Mouse (Mus musculus): Measurements from ENCODE around the gene Pax2.

The Pax2 gene

GRCm38 (mm10) chr19:44791981-44792380 lies 36.1 kb downstream of the Pax2 start:
- no peak for DNase-seq (ENCODE audit: low read depth, low spot score)
- Histone ChIP-seq H3K36me3 (ENCODE audit: control insufficient read depth, insufficient read depth, low read length, poor library complexity, severe bottlenecking) (no peaks in the 10 kb centered on the region), H3K27me3 (ENCODE audit: control insufficient read depth, insufficient read depth, low read length, poor library complexity, severe bottlenecking) (no peaks in the 10 kb centered on the region)

GRCm38 (mm10) chr19:44797110-44798060 lies 41.5 kb downstream of the Pax2 start:
- no peaks in the 10 kb centered on the region for H3K36me3 ChIP-seq (ENCODE audit: control insufficient read depth, insufficient read depth, low read length, poor library complexity, severe bottlenecking)
- no peak for DNase-seq (ENCODE audit: low read depth, low spot score)
- no peaks in the 10 kb centered on the region for H3K27me3 ChIP-seq (ENCODE audit: control insufficient read depth, insufficient read depth, low read length, poor library complexity, severe bottlenecking)

- no peak for DNase-seq (ENCODE audit: low read depth, low spot score)
- no peaks in the 10 kb centered on the region for H3K27me3 ChIP-seq (ENCODE audit: control insufficient read depth, insufficient read depth, low read length, poor library complexity, severe bottlenecking)
- H3K36me3 ChIP-seq (ENCODE audit: control insufficient read depth, insufficient read depth, low read length, poor library complexity, severe bottlenecking) = no peaks in the 10 kb centered on the region
Observed at GRCm38 (mm10) chr19:44798731-44799130, 42.9 kb downstream of the Pax2 start.

- no peak for DNase-seq (ENCODE audit: low read depth, low spot score)
- no peaks in the 10 kb centered on the region for H3K36me3 ChIP-seq (ENCODE audit: control insufficient read depth, insufficient read depth, low read length, poor library complexity, severe bottlenecking)
- no peaks in the 10 kb centered on the region for H3K27me3 ChIP-seq (ENCODE audit: control insufficient read depth, insufficient read depth, low read length, poor library complexity, severe bottlenecking)
Observed at GRCm38 (mm10) chr19:44799156-44799555, 43.3 kb downstream of the Pax2 start.

GRCm38 (mm10) chr19:44800327-44800726 lies 44.5 kb downstream of the Pax2 start:
- no peaks in the 10 kb centered on the region for H3K27me3 ChIP-seq (ENCODE audit: control insufficient read depth, insufficient read depth, low read length, poor library complexity, severe bottlenecking)
- DNase-seq (ENCODE audit: low read depth, low spot score) = no peak
- no peaks in the 10 kb centered on the region for H3K36me3 ChIP-seq (ENCODE audit: control insufficient read depth, insufficient read depth, low read length, poor library complexity, severe bottlenecking)

GRCm38 (mm10) chr19:44808734-44809133 lies 52.9 kb downstream of the Pax2 start:
- Histone ChIP-seq H3K27me3 (ENCODE audit: control insufficient read depth, insufficient read depth, low read length, poor library complexity, severe bottlenecking) (no peaks in the 10 kb centered on the region), H3K36me3 (ENCODE audit: control insufficient read depth, insufficient read depth, low read length, poor library complexity, severe bottlenecking) (no peaks in the 10 kb centered on the region)
- DNase-seq (ENCODE audit: low read depth, low spot score) = no peak

- Histone ChIP-seq H3K27me3 (ENCODE audit: control insufficient read depth, insufficient read depth, low read length, poor library complexity, severe bottlenecking) (no peaks in the 10 kb centered on the region; the same call in 1 of the 2 replicates), H3K36me3 (ENCODE audit: control insufficient read depth, insufficient read depth, low read length, poor library complexity, severe bottlenecking) (no peaks in the 10 kb centered on the region)
- DNase-seq (ENCODE audit: low read depth, low spot score) = no peak
Observed at GRCm38 (mm10) chr19:44812666-44813429, 57.0 kb downstream of the Pax2 start.

GRCm38 (mm10) chr19:44815111-44815510 lies 59.3 kb downstream of the Pax2 start:
- DNase-seq (ENCODE audit: low read depth, low spot score) = no peak

GRCm38 (mm10) chr19:44817403-44818128 lies 61.7 kb downstream of the Pax2 start:
- Histone ChIP-seq H3K36me3 (ENCODE audit: control insufficient read depth, insufficient read depth, low read length, poor library complexity, severe bottlenecking) (no peaks in the 10 kb centered on the region), H3K27me3 (ENCODE audit: control insufficient read depth, insufficient read depth, low read length, poor library complexity, severe bottlenecking) (no peaks in the 10 kb centered on the region; the same call in none of the 2 replicates)
- DNase-seq (ENCODE audit: low read depth, low spot score) = no peak

More at GRCm38 (mm10) chr19:44815111-44815510, 59.3 kb downstream of the Pax2 start:
- no peaks in the 10 kb centered on the region; the same call in 1 of the 2 replicates for H3K27me3 ChIP-seq (ENCODE audit: control insufficient read depth, insufficient read depth, low read length, poor library complexity, severe bottlenecking)
- no peaks in the 10 kb centered on the region for H3K36me3 ChIP-seq (ENCODE audit: control insufficient read depth, insufficient read depth, low read length, poor library complexity, severe bottlenecking)

- Histone ChIP-seq H3K36me3 (ENCODE audit: control insufficient read depth, insufficient read depth, low read length, poor library complexity, severe bottlenecking) (no peaks in the 10 kb centered on the region), H3K27me3 (ENCODE audit: control insufficient read depth, insufficient read depth, low read length, poor library complexity, severe bottlenecking) (no peaks in the 10 kb centered on the region; the same call in none of the 2 replicates)
- DNase-seq (ENCODE audit: low read depth, low spot score) = no peak
Observed at GRCm38 (mm10) chr19:44818676-44819075, 62.8 kb downstream of the Pax2 start.

- no peaks in the 10 kb centered on the region; the same call in 1 of the 2 replicates for H3K27me3 ChIP-seq (ENCODE audit: control insufficient read depth, insufficient read depth, low read length, poor library complexity, severe bottlenecking)
- no peak for DNase-seq (ENCODE audit: low read depth, low spot score)
Observed at GRCm38 (mm10) chr19:44821581-44821980, 65.7 kb downstream of the Pax2 start.

GRCm38 (mm10) chr19:44822295-44822694 lies 66.5 kb downstream of the Pax2 start:
- Histone ChIP-seq H3K27me3 (ENCODE audit: control insufficient read depth, insufficient read depth, low read length, poor library complexity, severe bottlenecking) (no peaks in the 10 kb centered on the region; the same call in 1 of the 2 replicates), H3K36me3 (ENCODE audit: control insufficient read depth, insufficient read depth, low read length, poor library complexity, severe bottlenecking) (no peaks in the 10 kb centered on the region)

More at GRCm38 (mm10) chr19:44821581-44821980, 65.7 kb downstream of the Pax2 start:
- H3K36me3 ChIP-seq (ENCODE audit: control insufficient read depth, insufficient read depth, low read length, poor library complexity, severe bottlenecking) = no peaks in the 10 kb centered on the region

GRCm38 (mm10) chr19:44823657-44824056 lies 67.8 kb downstream of the Pax2 start:
- no peak for DNase-seq (ENCODE audit: low read depth, low spot score)
- no peaks in the 10 kb centered on the region for H3K36me3 ChIP-seq (ENCODE audit: control insufficient read depth, insufficient read depth, low read length, poor library complexity, severe bottlenecking)
- H3K27me3 ChIP-seq (ENCODE audit: control insufficient read depth, insufficient read depth, low read length, poor library complexity, severe bottlenecking) = no peaks in the 10 kb centered on the region; the same call in 1 of the 2 replicates

More at GRCm38 (mm10) chr19:44822295-44822694, 66.5 kb downstream of the Pax2 start:
- DNase-seq (ENCODE audit: low read depth, low spot score) = no peak

GRCm38 (mm10) chr19:44825216-44825768 lies 69.4 kb downstream of the Pax2 start:
- Histone ChIP-seq H3K36me3 (ENCODE audit: control insufficient read depth, insufficient read depth, low read length, poor library complexity, severe bottlenecking) (no peaks in the 10 kb centered on the region), H3K27me3 (ENCODE audit: control insufficient read depth, insufficient read depth, low read length, poor library complexity, severe bottlenecking) (peaks cover 2% of the 10 kb centered on the region; the same call in 1 of the 2 replicates)
- DNase-seq (ENCODE audit: low read depth, low spot score) = no peak
